Mouse (Mus musculus): Measurements from ENCODE around the gene H2-Ob. TPM values are rescaled to one million over a fixed set of nuclear protein-coding genes. Genes with fewer than 3 reads are reported as not detected.

Gene H2-Ob
- polyA plus RNA-seq (2017; shearing (Covaris generic)) = 10 to 100 TPM; 22.8 to 55.0 TPM

GRCm38 (mm10) chr17:34238706-34239105 lies at the start of gene H2-Ob:
Gene H2-Ob (plus strand): TSS chr17:34238903.

GRCm38 (mm10) chr17:34196941-34197894 lies 41.5 kb upstream of the H2-Ob start, which contains the start of gene Psmb8:
Gene Psmb8 (plus strand): TSS chr17:34197721.

GRCm38 (mm10) chr17:34203444-34203843 lies 35.3 kb upstream of the H2-Ob start, which contains the start of gene Tap2:
Gene Tap2 (plus strand): TSS chr17:34203527.

GRCm38 (mm10) chr17:34257594-34258375 lies 19.1 kb downstream of the H2-Ob start, which contains the start of gene H2-Ab1:
Gene H2-Ab1 (plus strand): TSS chr17:34257689.

GRCm38 (mm10) chr17:34287648-34288047 lies 48.9 kb downstream of the H2-Ob start, which contains the start of gene H2-Aa:
Gene H2-Aa (minus strand): TSS chr17:34287823.

Other genes with a start within 250 kb of the H2-Ob start
- over 10,000 TPM; 11,900 to 12,872 TPM for gene H2-K1, start 238.6 kb upstream of the H2-Ob start, polyA plus RNA-seq (2017; shearing (Covaris generic))
- 10 to 100 TPM; 27.7 to 36.2 TPM for gene Ring1, start 214.2 kb upstream of the H2-Ob start, polyA plus RNA-seq (2017; shearing (Covaris generic))
- 100 to 1,000 TPM; 183 to 346 TPM for gene H2-Ke6, start 210.8 kb upstream of the H2-Ob start, polyA plus RNA-seq (2017; shearing (Covaris generic))
- 10 to 100 TPM; 80.0 to 90.9 TPM for gene Slc39a7, start 207.2 kb upstream of the H2-Ob start, polyA plus RNA-seq (2017; shearing (Covaris generic))
- gene Rxrb, start 207.1 kb upstream of the H2-Ob start, polyA plus RNA-seq (2017; shearing (Covaris generic)) = 10 to 100 TPM; 43.3 to 60.3 TPM
- gene Col11a2, start 199.5 kb upstream of the H2-Ob start, polyA plus RNA-seq (2017; shearing (Covaris generic)) = 1 to 10 TPM in 1 of 2 experiments, under 1 TPM in 1; 0.86 to 1.7 TPM
- 10 to 100 TPM; 19.9 to 60.5 TPM for gene H2-Oa, start 146.6 kb upstream of the H2-Ob start, polyA plus RNA-seq (2017; shearing (Covaris generic))
- gene H2-DMa, start 119.4 kb upstream of the H2-Ob start, polyA plus RNA-seq (2017; shearing (Covaris generic)) = 100 to 1,000 TPM; 113 to 424 TPM
- 100 to 1,000 TPM; 158 to 192 TPM for gene Brd2, start 116.3 kb upstream of the H2-Ob start, polyA plus RNA-seq (2017; shearing (Covaris generic))
- gene H2-DMb2, start 95.6 kb upstream of the H2-Ob start, polyA plus RNA-seq (2017; shearing (Covaris generic)) = 10 to 100 TPM in 1 of 2 experiments, 1 to 10 TPM in 1; 6.4 to 25.9 TPM
- 10 to 100 TPM in 1 of 2 experiments, 1 to 10 TPM in 1; 3.4 to 17.2 TPM for gene H2-DMb1, start 85.8 kb upstream of the H2-Ob start, polyA plus RNA-seq (2017; shearing (Covaris generic))
- gene Tap1, start 51.4 kb upstream of the H2-Ob start, polyA plus RNA-seq (2017; shearing (Covaris generic)) = 100 to 1,000 TPM; 385 to 581 TPM
- gene Psmb9, start 51.1 kb upstream of the H2-Ob start, polyA plus RNA-seq (2017; shearing (Covaris generic)) = 100 to 1,000 TPM; 596 to 730 TPM
- 1,000 to 10,000 TPM; 1,449 to 1,599 TPM for gene Psmb8, start 41.2 kb upstream of the H2-Ob start, polyA plus RNA-seq (2017; shearing (Covaris generic))
- 100 to 1,000 TPM; 207 to 347 TPM for gene Tap2, start 35.4 kb upstream of the H2-Ob start, polyA plus RNA-seq (2017; shearing (Covaris generic))
- 10 to 100 TPM; 40.5 to 91.7 TPM for gene H2-Ab1, start 18.8 kb downstream of the H2-Ob start, polyA plus RNA-seq (2017; shearing (Covaris generic))
- 10 to 100 TPM; 26.9 to 81.9 TPM for gene H2-Aa, start 48.9 kb downstream of the H2-Ob start, polyA plus RNA-seq (2017; shearing (Covaris generic))
- gene H2-Eb1, start 67.0 kb downstream of the H2-Ob start, polyA plus RNA-seq (2017; shearing (Covaris generic)) = 10 to 100 TPM; 30.6 to 66.6 TPM
- not detected for gene H2-Eb2, start 86.8 kb downstream of the H2-Ob start, polyA plus RNA-seq (2017; shearing (Covaris generic))
- gene Btnl2, start 115.9 kb downstream of the H2-Ob start, polyA plus RNA-seq (2017; shearing (Covaris generic)) = under 1 TPM in 1 of 2 experiments, not detected in 1; 0.32 TPM
- gene Btnl1, start 138.2 kb downstream of the H2-Ob start, polyA plus RNA-seq (2017; shearing (Covaris generic)) = not detected
- under 1 TPM in 1 of 2 experiments, not detected in 1; 0.29 TPM for gene BC051142, start 159.9 kb downstream of the H2-Ob start, polyA plus RNA-seq (2017; shearing (Covaris generic))
- under 1 TPM; 0.52 to 0.63 TPM for gene Btnl4, start 238.4 kb downstream of the H2-Ob start, polyA plus RNA-seq (2017; shearing (Covaris generic))

All from activated CD4-positive, CD25-positive, alpha-beta regulatory T cell (primary cell).